Mouse (Mus musculus) midbrain, embryonic 12.5 days (tissue): ENCODE data around the gene Isca1. TPM values are rescaled to one million over a fixed set of nuclear protein-coding genes. Genes with fewer than 3 reads are reported as not detected.
"Not testable (repeated sequence)": the region's sequence is repeated elsewhere in the genome, so short reads cannot be mapped to it uniquely, and the experiment has no call there.

Experiments
- ATAC-seq: fragments of 200-750 bp; cut with Nextera tagmentation; 2 replicates; pipeline ENCODE4 v1.8.0; 2017; ENCODE audit warnings: low read depth, moderate TSS enrichment, moderate library complexity; ENCODE audit not compliant: low FRiP score
- H3K27ac ChIP-seq: fragments of 300-500 bp; sonication (generic); replicated peaks from 2 replicates; pipeline ENCODE4 v1.5.1; 2016; ENCODE audit warnings: mild to moderate bottlenecking
- H3K27me3 ChIP-seq: fragments of 300-500 bp; sonication (generic); 2 replicates; pipeline ENCODE4 v1.6.1; 2016; ENCODE audit warnings: mild to moderate bottlenecking
- H3K36me3 ChIP-seq: fragments of 300-500 bp; sonication (generic); 2 replicates; pipeline ENCODE4 v1.6.1; 2016
- H3K4me1 ChIP-seq: fragments of 300-500 bp; sonication (generic); 2 replicates; pipeline ENCODE4 v1.6.1; 2016
- H3K4me2 ChIP-seq: fragments of 300-500 bp; sonication (generic); replicated peaks from 2 replicates; pipeline ENCODE4 v1.6.1; 2016; ENCODE audit warnings: mild to moderate bottlenecking, moderate library complexity
- H3K4me3 ChIP-seq: fragments of 300-500 bp; sonication (generic); 2 replicates; pipeline ENCODE4 v1.5.1; 2016; ENCODE audit warnings: mild to moderate bottlenecking
- H3K9ac ChIP-seq: fragments of 300-500 bp; sonication (generic); replicated peaks from 2 replicates; pipeline ENCODE4 v1.6.1; 2016; ENCODE audit warnings: mild to moderate bottlenecking, moderate library complexity
- H3K9me3 ChIP-seq: fragments of 300-500 bp; sonication (generic); 2 replicates; pipeline ENCODE4 v1.6.1; 2016; ENCODE audit warnings: mild to moderate bottlenecking
- WGBS: fragments of 180-500 bp; shearing (Covaris S2); methylation state at CpG from one replicate; pipeline ENCODE4 v1.1.7; 2016; 5-methylcytosine and 5-hydroxymethylcytosine counted together
- polyA plus RNA-seq: library from polyadenylated mRNA; unstranded; fragments of >200 nt; fragmentation: Nextera tagmentation; extraction: Ambion mirVana; gene quantifications from 2 replicates; pipeline ENCODE4 v1.2.1, GENCODE M21; 2016

Gene Isca1
- polyA plus RNA-seq, 1 experiment from 2014 or later = 131 TPM

- Histone ChIP-seq H3K4me1 (no peaks in the 10 kb centered on the region), H3K27me3 (peaks cover 2% of the 10 kb centered on the region), H3K9me3 (no peaks in the 10 kb centered on the region), H3K9ac (no peak overlapping the region), H3K4me2 (no peak overlapping the region), H3K36me3 (no peaks in the 10 kb centered on the region), H3K27ac (no peak overlapping the region), H3K4me3 (no peak overlapping the region)
- ATAC-seq = no peak
- WGBS = 93% methylated on average over 1 of the region's 1 CpGs
Observed at GRCm38 (mm10) chr13:59719475-59719874, 50.1 kb downstream of the Isca1 start.

DNA sequence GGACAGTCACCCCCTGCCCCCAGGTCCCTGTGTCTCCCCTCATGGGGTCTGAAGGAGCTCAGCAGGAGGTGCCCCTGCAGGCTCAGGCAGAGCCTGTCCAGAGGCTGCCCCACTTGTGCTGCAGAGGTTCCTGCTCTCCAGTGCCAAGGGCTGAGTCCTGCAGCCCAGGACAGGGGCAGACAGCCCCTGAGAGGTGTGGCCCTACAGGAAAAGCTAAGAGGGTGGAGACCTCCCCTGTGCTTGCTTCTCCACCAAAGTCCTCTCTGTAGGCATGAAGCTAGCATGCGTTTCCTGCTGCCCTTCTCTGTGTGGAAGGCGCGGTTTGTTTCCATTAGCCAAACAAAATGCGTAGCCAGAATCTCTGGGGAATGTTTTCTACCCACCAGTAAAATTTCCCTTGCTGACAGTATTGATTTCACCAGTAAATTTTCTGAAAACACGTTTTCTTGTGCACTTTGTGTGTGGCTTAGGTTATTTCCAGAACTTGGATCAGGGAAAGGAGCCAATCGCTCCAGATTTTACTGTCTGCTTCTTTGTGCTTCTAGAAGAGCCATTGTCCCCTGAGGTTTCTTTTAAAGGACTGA is 50.7 kb downstream of the Isca1 start:
- not testable (repeated sequence) for H3K36me3 ChIP-seq, H3K9me3 ChIP-seq, ATAC-seq, H3K4me3 ChIP-seq, H3K9ac ChIP-seq, H3K27me3 ChIP-seq, H3K4me1 ChIP-seq, H3K4me2 ChIP-seq, H3K27ac ChIP-seq
- WGBS = 37% methylated on average over 6 of the region's 6 CpGs

DNA sequence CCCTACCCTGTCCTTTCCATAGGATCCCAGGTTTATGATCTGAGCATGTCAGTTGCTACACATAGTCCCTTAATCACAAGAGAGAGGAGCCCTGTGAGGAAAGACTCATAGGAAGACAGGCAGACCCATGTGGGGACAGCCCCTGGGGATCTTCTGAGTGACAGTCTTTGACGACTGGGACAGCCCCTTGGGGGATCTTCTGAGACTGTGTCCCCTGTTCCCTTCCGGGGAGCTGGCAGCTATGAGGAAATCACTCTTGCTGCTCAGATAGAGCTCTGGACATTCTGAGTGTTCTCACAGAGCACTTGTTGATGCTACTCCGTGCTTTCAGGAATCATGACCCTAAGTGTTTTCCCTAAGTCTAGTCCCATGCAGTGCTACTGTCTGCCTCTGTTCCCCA is 55.9 kb downstream of the Isca1 start:
- no peak overlapping the region for H3K27ac ChIP-seq
- no peak overlapping the region for H3K9ac ChIP-seq
- H3K4me3 ChIP-seq = no peak overlapping the region
- H3K36me3 ChIP-seq = no peaks in the 10 kb centered on the region
- ATAC-seq = no peak
- H3K9me3 ChIP-seq = no peaks in the 10 kb centered on the region
- no peaks in the 10 kb centered on the region for H3K4me1 ChIP-seq
- WGBS = 54% methylated on average over 3 of the region's 3 CpGs
- 0 out of 2 replicates have a peak, but pooled peaks cover 7% of the 10 kb centered on the region for H3K27me3 ChIP-seq
- H3K4me2 ChIP-seq = no peak overlapping the region

GRCm38 (mm10) chr13:59711984-59712383 is 57.6 kb downstream of the Isca1 start, which contains the start of gene Spata31d1b:
Gene Spata31d1b (plus strand): TSS chr13:59712284.
- not testable (repeated sequence) for H3K27me3 ChIP-seq, H3K27ac ChIP-seq
- 75% methylated on average over 3 of the region's 3 CpGs for WGBS

GRCm38 (mm10) chr13:59710230-59710629 is 59.4 kb downstream of the Isca1 start, which contains the start of gene Spata31d1a:
Gene Spata31d1a (minus strand): TSS chr13:59710330.
- no peaks in the 10 kb centered on the region for H3K36me3 ChIP-seq
- no peak for ATAC-seq
- H3K4me1 ChIP-seq = no peaks in the 10 kb centered on the region
- no peak within 1 kb of the TSS for H3K9ac ChIP-seq
- H3K27me3 ChIP-seq = 0 out of 2 replicates have a peak, but pooled peaks cover 7% of the 10 kb centered on the region
- H3K9me3 ChIP-seq = no peaks in the 10 kb centered on the region
- H3K4me3 ChIP-seq = no peak within 1 kb of the TSS
- WGBS = 90% methylated on average over 15 of the region's 15 CpGs
- no peak within 1 kb of the TSS for H3K4me2 ChIP-seq
- no peak within 1 kb of the TSS for H3K27ac ChIP-seq

More at GRCm38 (mm10) chr13:59711984-59712383, 57.6 kb downstream of the Isca1 start, which contains the start of gene Spata31d1b:
- not testable (repeated sequence) for H3K4me3 ChIP-seq, H3K9me3 ChIP-seq, H3K4me2 ChIP-seq, H3K9ac ChIP-seq, ATAC-seq, H3K36me3 ChIP-seq, H3K4me1 ChIP-seq

Other genes starting within 250 kb of the Isca1 start
- 29.5 and 30.4 TPM in 2 replicates for gene Agtpbp1, start 184.6 kb downstream of the Isca1 start, polyA plus RNA-seq
- gene Naa35, start 184.6 kb downstream of the Isca1 start, polyA plus RNA-seq = 128 and 136 TPM in 2 replicates
- gene Golm1, start 94.0 kb downstream of the Isca1 start, polyA plus RNA-seq = 122 and 134 TPM in 2 replicates
- not detected in 2 replicates for gene 4921517D22Rik, start 75.7 kb downstream of the Isca1 start, polyA plus RNA-seq
- gene Spata31d1a, start 59.5 kb downstream of the Isca1 start, polyA plus RNA-seq = 0.05 TPM in 2 replicates
- 0.07 TPM in 1 of 2 replicates, not detected in the other for gene Spata31d1b, start 57.5 kb downstream of the Isca1 start, polyA plus RNA-seq
- gene Spata31d1d, start 38.1 kb downstream of the Isca1 start, polyA plus RNA-seq = not detected in 2 replicates
- 0.20 TPM in 1 of 2 replicates, not detected in the other for gene 1700014D04Rik, start 23.1 kb downstream of the Isca1 start, polyA plus RNA-seq
- not detected in 2 replicates for gene Gm49354, start 12.4 kb upstream of the Isca1 start, polyA plus RNA-seq
- gene Tut7, start 53.3 kb upstream of the Isca1 start, polyA plus RNA-seq = 62.8 and 66.7 TPM in 2 replicates